Mouse (Mus musculus): ENCODE data around the gene Gm49353. TPM values are rescaled to one million over a fixed set of nuclear protein-coding genes. Genes with fewer than 3 reads are reported as not detected.

The Gm49353 gene
- total RNA-seq, 2 experiments from 2014 or later = not detected

Other genes with a start within 250 kb of the Gm49353 start
- gene 2310057J18Rik, start 212.7 kb upstream of the Gm49353 start, total RNA-seq (2014; fragmentation: Nextera tagmentation) = not detected in 2 replicates
- gene 2310057J18Rik, start 212.7 kb upstream of the Gm49353 start, total RNA-seq (2017) = not detected in 2 replicates
- gene Soga3, start 55.1 kb upstream of the Gm49353 start, total RNA-seq (2014; fragmentation: Nextera tagmentation) = not detected in 2 replicates
- not detected in 2 replicates for gene Soga3, start 55.1 kb upstream of the Gm49353 start, total RNA-seq (2017)
- gene 9330159F19Rik, start 12.7 kb downstream of the Gm49353 start, total RNA-seq (2014; fragmentation: Nextera tagmentation) = not detected in 2 replicates
- not detected in 2 replicates for gene 9330159F19Rik, start 12.7 kb downstream of the Gm49353 start, total RNA-seq (2017)
- 12.2 and 13.2 TPM in 2 replicates for gene Echdc1, start 114.2 kb downstream of the Gm49353 start, total RNA-seq (2014; fragmentation: Nextera tagmentation)
- 20.0 and 33.0 TPM in 2 replicates for gene Echdc1, start 114.2 kb downstream of the Gm49353 start, total RNA-seq (2017)
- 19.1 and 26.0 TPM in 2 replicates for gene Rnf146, start 163.5 kb downstream of the Gm49353 start, total RNA-seq (2014; fragmentation: Nextera tagmentation)
- gene Rnf146, start 163.5 kb downstream of the Gm49353 start, total RNA-seq (2017) = 41.8 and 49.1 TPM in 2 replicates